Mouse (Mus musculus) bone marrow, adult 2 months (tissue): ENCODE data around the gene Atg4c. TPM values are rescaled to one million over a fixed set of nuclear protein-coding genes. Genes with fewer than 3 reads are reported as not detected.

Experiments used
- H3K27ac ChIP-seq: fragments of 200-500 bp; 2 replicates; pipeline ENCODE4 v1.5.1; 2012; ENCODE audit warnings: low read depth, mild to moderate bottlenecking, control low read depth, inconsistent platforms, low read length; ENCODE audit not compliant: control insufficient read depth, poor library complexity, insufficient read depth
- H3K4me1 ChIP-seq: fragments of 200-500 bp; 2 replicates; pipeline ENCODE4 v1.6.1; 2011; ENCODE audit warnings: low read length; ENCODE audit not compliant: control insufficient read depth, insufficient read depth
- H3K4me3 ChIP-seq: fragments of 200-500 bp; replicated peaks from 2 replicates; pipeline ENCODE3; 2011; ENCODE audit warnings: mild to moderate bottlenecking, low read depth, low read length, control low read depth; ENCODE audit not compliant: control insufficient read depth
- CTCF ChIP-seq: fragments of 200-500 bp; IDR thresholded peaks from 2 replicates; pipeline ENCODE4 v1.5.1; 2011; ENCODE audit warnings: low read length, control low read depth; ENCODE audit not compliant: control insufficient read depth, insufficient read depth
- POLR2A ChIP-seq: fragments of 200-500 bp; IDR thresholded peaks from 2 replicates; pipeline ENCODE4 v1.6.1; 2011; ENCODE audit warnings: low read depth, mild to moderate bottlenecking, control low read depth, low read length, borderline replicate concordance; ENCODE audit not compliant: control insufficient read depth
- WGBS: fragments of 180-500 bp; shearing (Covaris S2); methylation state at CpG from one replicate; pipeline ENCODE4 v1.1.7; 2018; 5-methylcytosine and 5-hydroxymethylcytosine counted together
- polyA plus RNA-seq: library from polyadenylated mRNA; stranded (reverse); fragments of >200 nt; gene quantifications from 2 replicates; pipeline ENCODE4 v1.2.4, GENCODE M21; 2011; ENCODE audit warnings: low replicate concordance; ENCODE audit not compliant: missing spikeins, insufficient read depth, insufficient read length

Atg4c gene
- polyA plus RNA-seq, 1 experiment: 2.8 TPM

DNA sequence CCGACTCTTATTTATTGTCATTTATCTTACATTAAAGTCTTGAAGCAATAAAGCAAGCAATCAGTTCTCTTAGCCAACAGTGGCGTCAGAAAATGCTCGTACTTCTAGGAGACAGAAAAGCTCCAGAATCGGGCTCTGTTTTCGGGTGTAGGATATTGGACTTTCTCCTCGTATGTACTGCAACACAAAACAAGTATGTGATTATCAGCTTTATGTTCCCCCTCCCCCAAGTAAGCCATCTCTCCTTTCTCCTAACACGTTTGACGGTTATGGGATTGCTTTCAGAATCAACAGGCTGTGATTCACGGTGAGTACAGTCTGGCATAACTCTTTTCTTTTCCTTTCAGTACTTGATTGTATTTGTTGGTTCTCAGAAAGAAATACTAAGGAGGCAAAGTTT is 30.7 kb upstream of the Atg4c start:
- Histone ChIP-seq H3K27ac (no peak overlapping the region), H3K4me1 (no peaks in the 10 kb centered on the region; the same call in 1 of the 2 replicates), H3K4me3 (no peak overlapping the region)
- TF ChIP-seq CTCF: no peak
- TF ChIP-seq POLR2A: no peak
- WGBS: 63% methylated on average over 9 of the region's 9 CpGs

GRCm38 (mm10) chr4:99163547-99163946 is 30.2 kb upstream of the Atg4c start:
- no peak overlapping the region for H3K27ac ChIP-seq

DNA sequence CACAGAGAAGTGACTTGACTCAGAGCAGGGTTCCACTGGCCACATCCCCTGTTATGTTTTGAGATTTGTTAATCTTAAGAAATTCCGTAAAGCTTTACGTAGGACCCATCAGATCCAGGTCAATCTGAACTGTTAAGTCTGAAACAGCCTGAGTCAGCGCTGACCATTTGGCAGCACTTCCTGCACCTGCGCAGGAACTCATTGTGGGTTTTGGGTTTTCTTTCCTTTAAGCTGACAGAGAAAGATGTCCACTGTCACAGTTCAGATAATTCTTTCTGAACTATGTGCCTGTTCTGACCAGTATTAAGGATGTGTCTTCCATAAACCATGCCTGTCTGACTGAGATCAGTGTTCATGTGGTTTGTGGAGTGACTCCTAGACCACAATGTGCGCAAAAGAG is 24.9 kb upstream of the Atg4c start:
- no peak overlapping the region for H3K4me3 ChIP-seq
- no peak overlapping the region for H3K27ac ChIP-seq
- WGBS: 71% methylated on average over 5 of the region's 5 CpGs
- TF ChIP-seq POLR2A (no peak), CTCF (no peak)
- H3K4me1 ChIP-seq: no peaks in the 10 kb centered on the region

More at GRCm38 (mm10) chr4:99163547-99163946, 30.2 kb upstream of the Atg4c start:
- H3K4me1 ChIP-seq: no peaks in the 10 kb centered on the region; the same call in 1 of the 2 replicates
- H3K4me3 ChIP-seq: no peak overlapping the region
- 8% methylated on average over 4 of the region's 4 CpGs for WGBS
- no peak for TF ChIP-seq POLR2A
- no peak for TF ChIP-seq CTCF

GRCm38 (mm10) chr4:99174265-99174664 is 19.5 kb upstream of the Atg4c start:
- H3K27ac ChIP-seq: no peak overlapping the region
- no peak overlapping the region for H3K4me3 ChIP-seq
- TF ChIP-seq CTCF: no peak
- TF ChIP-seq POLR2A: no peak
- WGBS: 83% methylated on average over 7 of the region's 7 CpGs
- H3K4me1 ChIP-seq: no peaks in the 10 kb centered on the region

GRCm38 (mm10) chr4:99176841-99177240 is 16.9 kb upstream of the Atg4c start:
- WGBS: 79% methylated on average over 7 of the region's 7 CpGs
- H3K4me3 ChIP-seq: no peak overlapping the region
- no peaks in the 10 kb centered on the region for H3K4me1 ChIP-seq
- no peak overlapping the region for H3K27ac ChIP-seq
- TF ChIP-seq CTCF (no peak), POLR2A (no peak)

GRCm38 (mm10) chr4:99177255-99177654 is 16.5 kb upstream of the Atg4c start:
- no peaks in the 10 kb centered on the region for H3K4me1 ChIP-seq
- no peak overlapping the region for H3K4me3 ChIP-seq
- H3K27ac ChIP-seq: no peak overlapping the region
- WGBS: 45% methylated on average over 4 of the region's 4 CpGs
- TF ChIP-seq CTCF (no peak), POLR2A (no peak)

DNA sequence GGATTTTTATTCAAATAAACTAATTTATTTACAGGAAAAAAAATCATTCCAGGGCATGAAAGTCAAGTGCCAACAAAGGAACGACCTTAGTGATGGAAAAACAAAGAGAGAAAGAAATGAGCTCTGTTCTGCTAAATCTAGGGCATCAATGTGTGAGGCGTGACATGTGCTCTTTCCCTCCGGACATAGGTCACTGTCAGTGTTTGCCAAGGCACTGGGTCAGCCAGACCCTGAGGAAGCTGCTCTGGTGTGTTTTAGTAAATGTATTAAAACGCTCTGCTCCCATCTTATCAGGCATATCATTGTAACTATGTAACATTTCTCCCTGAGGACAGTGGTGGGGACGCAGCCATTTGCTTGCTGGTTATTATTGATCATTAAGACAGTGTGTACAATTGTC is 14.9 kb upstream of the Atg4c start:
- Histone ChIP-seq H3K4me3 (no peak overlapping the region), H3K4me1 (no peaks in the 10 kb centered on the region), H3K27ac (no peak overlapping the region)
- WGBS: 79% methylated on average over 5 of the region's 5 CpGs
- no peak for TF ChIP-seq POLR2A
- no peak for TF ChIP-seq CTCF

- no peak overlapping the region for H3K27ac ChIP-seq
- no peak overlapping the region for H3K4me3 ChIP-seq
- WGBS: 84% methylated on average over 21 of the region's 21 CpGs
- no peak for TF ChIP-seq CTCF
- no peak for TF ChIP-seq POLR2A
- H3K4me1 ChIP-seq: no peaks in the 10 kb centered on the region
Measured at GRCm38 (mm10) chr4:99179446-99180120, 14.2 kb upstream of the Atg4c start.

DNA sequence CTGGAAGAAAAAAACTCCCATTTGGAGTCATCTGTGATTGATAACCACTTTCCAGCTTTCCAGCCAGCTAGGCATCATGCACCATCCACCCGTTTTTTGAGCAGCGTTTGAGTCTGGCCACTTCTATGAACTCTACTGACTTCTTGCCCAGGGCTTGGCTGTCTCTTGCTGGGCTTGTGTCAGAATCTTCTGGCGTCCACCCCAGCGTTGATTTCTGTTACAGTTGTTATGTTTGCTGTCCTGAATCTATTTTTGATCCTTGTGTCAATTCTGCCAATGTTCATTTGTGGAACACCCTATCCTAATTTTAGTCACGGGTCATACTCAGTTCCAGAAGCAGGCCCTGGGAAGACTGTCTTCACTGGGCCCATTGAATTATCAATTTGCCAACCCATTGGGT is 12.8 kb upstream of the Atg4c start:
- H3K4me3 ChIP-seq: no peak overlapping the region
- no peak overlapping the region for H3K27ac ChIP-seq
- no peak for TF ChIP-seq POLR2A
- TF ChIP-seq CTCF: no peak
- H3K4me1 ChIP-seq: no peaks in the 10 kb centered on the region
- 82% methylated on average over 5 of the region's 5 CpGs for WGBS
